Mouse (Mus musculus) liver, embryonic 12.5 days (tissue): ENCODE measurements around the gene Ino80e. TPM values are rescaled to one million over a fixed set of nuclear protein-coding genes. Genes with fewer than 3 reads are reported as not detected.

Experiments
- ATAC-seq: fragments of 200-750 bp; cut with Nextera tagmentation; 2 replicates; pipeline ENCODE4 v1.8.0; 2017; ENCODE audit warnings: moderate number of reproducible peaks, mild to moderate bottlenecking, moderate library complexity
- H3K27ac ChIP-seq: fragments of 300-500 bp; sonication (generic); 2 replicates; pipeline ENCODE4 v1.5.1; 2016; ENCODE audit warnings: mild to moderate bottlenecking
- H3K27me3 ChIP-seq: fragments of 300-500 bp; sonication (generic); replicated peaks from 2 replicates; pipeline ENCODE4 v1.6.1; 2016; ENCODE audit warnings: mild to moderate bottlenecking, moderate library complexity
- H3K36me3 ChIP-seq: fragments of 300-500 bp; sonication (generic); 2 replicates; pipeline ENCODE4 v1.6.1; 2016; ENCODE audit warnings: mild to moderate bottlenecking, moderate library complexity
- H3K4me1 ChIP-seq: fragments of 300-500 bp; sonication (generic); 2 replicates; pipeline ENCODE4 v1.6.1; 2016
- H3K4me2 ChIP-seq: fragments of 300-500 bp; sonication (generic); 2 replicates; pipeline ENCODE4 v1.6.1; 2016; ENCODE audit warnings: mild to moderate bottlenecking, moderate library complexity
- H3K4me3 ChIP-seq: fragments of 300-500 bp; sonication (generic); 2 replicates; pipeline ENCODE4 v1.5.1; 2016; ENCODE audit warnings: mild to moderate bottlenecking, moderate library complexity
- H3K9ac ChIP-seq: fragments of 300-500 bp; sonication (generic); 2 replicates; pipeline ENCODE4 v1.6.1; 2016; ENCODE audit warnings: mild to moderate bottlenecking, moderate library complexity
- H3K9me3 ChIP-seq: fragments of 300-500 bp; sonication (generic); replicated peaks from 2 replicates; pipeline ENCODE4 v1.6.1; 2016; ENCODE audit warnings: mild to moderate bottlenecking, moderate library complexity
- WGBS: fragments of 180-500 bp; shearing (Covaris S2); methylation state at CpG from one replicate; pipeline ENCODE4 v1.1.7; 2016; ENCODE audit not compliant: insufficient replicate concordance; 5-methylcytosine and 5-hydroxymethylcytosine counted together
- polyA plus RNA-seq: library from polyadenylated mRNA; unstranded; fragments of >200 nt; fragmentation: Nextera tagmentation; extraction: Ambion mirVana; gene quantifications from 2 replicates; pipeline ENCODE4 v1.2.1, GENCODE M21; 2016

Ino80e gene
- polyA plus RNA-seq, 1 experiment from 2014 or later, result 70.5 TPM

- H3K27ac ChIP-seq, result no peak overlapping the region
- WGBS, result 18% methylated on average over 10 of the region's 10 CpGs
- no peaks in the 10 kb centered on the region for H3K36me3 ChIP-seq
- H3K9me3 ChIP-seq, result no peaks in the 10 kb centered on the region
- peaks cover 68% of the 10 kb centered on the region for H3K27me3 ChIP-seq
- ATAC-seq, result no peak
- peaks cover 7% of the 10 kb centered on the region; the same call in 1 of the 2 replicates for H3K4me1 ChIP-seq
- no peak overlapping the region for H3K9ac ChIP-seq
- H3K4me3 ChIP-seq, result no peak overlapping the region
- no peak overlapping the region for H3K4me2 ChIP-seq
These were observed 38.2 kb downstream of the Ino80e start for GRCm38 (mm10) chr7:126823940-126824339.

DNA sequence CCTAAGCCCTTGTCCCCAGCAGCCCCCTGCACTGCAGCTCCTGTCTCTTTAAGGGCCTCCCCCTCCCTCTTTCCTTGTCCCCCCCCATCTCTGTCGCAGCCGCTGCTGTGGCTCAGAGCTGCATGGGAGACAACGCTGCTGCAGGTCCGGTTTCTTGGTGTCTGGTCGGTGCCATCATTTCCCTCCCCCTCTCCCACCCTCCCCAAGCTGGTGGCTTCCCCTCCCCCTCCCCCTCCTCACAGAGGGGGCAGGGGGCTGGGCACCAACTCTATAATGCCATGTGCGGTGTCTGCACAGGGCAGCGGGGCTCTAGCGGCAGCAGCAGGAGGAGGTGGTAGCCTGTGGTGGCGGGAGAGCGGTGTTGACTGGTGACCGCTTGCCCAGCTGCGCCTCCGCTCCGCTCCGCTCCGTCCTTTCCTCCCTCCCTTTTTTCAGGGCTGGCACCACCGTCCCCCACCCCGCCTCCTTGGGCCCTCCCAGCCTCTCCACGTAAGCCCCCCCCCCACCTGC lies 38.9 kb downstream of the Ino80e start:
- Histone ChIP-seq H3K4me2 (peak overlapping the region; percentile 43), H3K9ac (no peak overlapping the region), H3K27me3 (peaks cover 61% of the 10 kb centered on the region), H3K4me1 (peaks cover 7% of the 10 kb centered on the region; the same call in 1 of the 2 replicates), H3K27ac (no peak overlapping the region), H3K36me3 (no peaks in the 10 kb centered on the region), H3K4me3 (no peak overlapping the region), H3K9me3 (no peaks in the 10 kb centered on the region)
- 2% methylated on average over 18 of the region's 19 CpGs for WGBS
- 0 out of 2 replicates have a peak, but pooled peaks have one; percentile 14 for ATAC-seq

GRCm38 (mm10) chr7:126822741-126823140 lies 39.4 kb downstream of the Ino80e start:
- Histone ChIP-seq H3K27me3 (peaks cover 61% of the 10 kb centered on the region), H3K27ac (no peak overlapping the region), H3K4me3 (no peak overlapping the region), H3K4me2 (no peak overlapping the region), H3K4me1 (peaks cover 7% of the 10 kb centered on the region; the same call in 1 of the 2 replicates), H3K36me3 (no peaks in the 10 kb centered on the region), H3K9me3 (no peaks in the 10 kb centered on the region), H3K9ac (no peak overlapping the region)
- 23% methylated on average over 9 of the region's 9 CpGs for WGBS
- ATAC-seq, result no peak

DNA sequence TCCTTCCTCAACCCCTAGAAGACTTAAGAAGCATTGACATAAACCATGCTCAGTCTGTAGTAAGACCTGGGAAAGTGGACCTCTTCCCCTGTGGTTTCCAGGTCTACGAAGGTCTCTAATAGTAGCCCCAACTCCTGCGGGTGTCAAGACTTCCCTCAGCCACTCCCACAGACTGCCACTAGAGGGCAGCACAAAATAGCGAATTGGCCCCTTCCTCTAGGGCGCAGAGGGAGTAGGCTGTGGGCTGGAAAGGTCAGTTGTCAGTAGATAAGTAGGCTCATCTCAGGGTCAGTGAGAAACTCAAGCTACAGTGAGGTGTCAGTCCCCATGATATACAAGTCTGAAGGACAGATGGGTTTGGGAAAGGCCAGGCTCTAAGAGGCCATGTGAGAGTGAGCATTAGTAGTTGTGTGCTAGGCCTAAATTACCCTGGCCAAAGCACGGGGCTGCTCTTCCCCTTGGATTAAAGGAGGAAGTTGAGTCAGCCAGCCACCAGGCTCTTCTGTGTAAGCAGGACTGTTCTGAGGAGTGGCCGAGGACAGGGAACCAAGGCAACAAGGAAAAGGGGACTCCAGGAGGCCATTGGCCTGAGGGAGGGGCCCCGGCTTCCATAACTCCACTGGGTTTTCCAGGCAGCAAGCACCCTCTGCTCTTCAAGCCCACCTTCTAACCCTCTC lies 40.2 kb downstream of the Ino80e start:
- 19% methylated on average over 7 of the region's 7 CpGs for WGBS

GRCm38 (mm10) chr7:126818818-126819217 lies 43.4 kb downstream of the Ino80e start:
- H3K9me3 ChIP-seq, result no peaks in the 10 kb centered on the region
- no peak overlapping the region for H3K4me2 ChIP-seq
- peaks cover 33% of the 10 kb centered on the region for H3K27me3 ChIP-seq
- H3K4me3 ChIP-seq, result no peak overlapping the region
- no peak overlapping the region for H3K27ac ChIP-seq
- H3K9ac ChIP-seq, result no peak overlapping the region
- peaks cover 7% of the 10 kb centered on the region; the same call in 1 of the 2 replicates for H3K4me1 ChIP-seq
- H3K36me3 ChIP-seq, result no peaks in the 10 kb centered on the region
- 6% methylated on average over 1 of the region's 1 CpGs for WGBS
- no peak for ATAC-seq

More for the DNA sequence above, 40.2 kb downstream of the Ino80e start:
- H3K36me3 ChIP-seq, result no peaks in the 10 kb centered on the region
- H3K4me3 ChIP-seq, result no peak overlapping the region
- H3K27ac ChIP-seq, result no peak overlapping the region
- peaks cover 58% of the 10 kb centered on the region for H3K27me3 ChIP-seq
- no peak overlapping the region for H3K4me2 ChIP-seq
- H3K4me1 ChIP-seq, result peaks cover 7% of the 10 kb centered on the region; the same call in 1 of the 2 replicates
- peak; percentile 35; the same call in 1 of the 2 replicates for ATAC-seq
- no peak overlapping the region for H3K9ac ChIP-seq
- H3K9me3 ChIP-seq, result no peaks in the 10 kb centered on the region

GRCm38 (mm10) chr7:126817595-126817994 lies 44.6 kb downstream of the Ino80e start:
- WGBS, result 69% methylated on average over 7 of the region's 7 CpGs
- no peak overlapping the region for H3K27ac ChIP-seq
- no peaks in the 10 kb centered on the region for H3K4me1 ChIP-seq
- H3K9me3 ChIP-seq, result no peaks in the 10 kb centered on the region
- no peak for ATAC-seq
- H3K36me3 ChIP-seq, result no peaks in the 10 kb centered on the region
- peaks cover 27% of the 10 kb centered on the region for H3K27me3 ChIP-seq
- no peak overlapping the region for H3K4me3 ChIP-seq
- no peak overlapping the region for H3K4me2 ChIP-seq
- H3K9ac ChIP-seq, result no peak overlapping the region

DNA sequence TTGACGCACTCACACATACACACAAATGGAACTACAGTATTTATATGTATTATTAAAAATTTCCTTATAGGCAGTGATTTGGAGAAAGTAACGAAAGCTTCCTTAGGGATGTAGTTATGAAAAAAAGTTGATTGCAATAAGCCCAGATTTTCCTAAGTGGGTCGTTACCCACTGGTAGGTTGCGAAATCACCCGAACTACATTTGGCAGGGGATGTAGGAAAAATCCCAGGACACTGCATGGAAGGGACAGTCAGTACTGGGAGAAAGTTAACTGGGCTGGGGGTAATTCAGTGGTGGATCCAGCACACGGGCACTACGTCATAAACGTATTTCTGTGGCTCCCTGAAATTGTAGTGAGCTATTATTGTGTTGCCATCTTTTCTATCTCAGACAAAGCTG lies 45.7 kb downstream of the Ino80e start:
- Histone ChIP-seq H3K4me2 (no peak overlapping the region), H3K4me3 (no peak overlapping the region), H3K4me1 (no peaks in the 10 kb centered on the region), H3K27ac (no peak overlapping the region), H3K9ac (no peak overlapping the region), H3K36me3 (no peaks in the 10 kb centered on the region), H3K9me3 (no peaks in the 10 kb centered on the region), H3K27me3 (peaks cover 19% of the 10 kb centered on the region; the same call in 1 of the 2 replicates)
- 73% methylated on average over 8 of the region's 8 CpGs for WGBS
- no peak for ATAC-seq

- 56% methylated on average over 8 of the region's 8 CpGs for WGBS
- no peak overlapping the region for H3K4me3 ChIP-seq
- H3K27me3 ChIP-seq, result peaks cover 17% of the 10 kb centered on the region; the same call in 1 of the 2 replicates
- H3K9ac ChIP-seq, result no peak overlapping the region
- no peaks in the 10 kb centered on the region for H3K9me3 ChIP-seq
- H3K27ac ChIP-seq, result no peak overlapping the region
- ATAC-seq, result no peak
- H3K36me3 ChIP-seq, result no peaks in the 10 kb centered on the region
- H3K4me2 ChIP-seq, result no peak overlapping the region
- no peaks in the 10 kb centered on the region for H3K4me1 ChIP-seq
These were observed 46.4 kb downstream of the Ino80e start for GRCm38 (mm10) chr7:126815726-126816222.

DNA sequence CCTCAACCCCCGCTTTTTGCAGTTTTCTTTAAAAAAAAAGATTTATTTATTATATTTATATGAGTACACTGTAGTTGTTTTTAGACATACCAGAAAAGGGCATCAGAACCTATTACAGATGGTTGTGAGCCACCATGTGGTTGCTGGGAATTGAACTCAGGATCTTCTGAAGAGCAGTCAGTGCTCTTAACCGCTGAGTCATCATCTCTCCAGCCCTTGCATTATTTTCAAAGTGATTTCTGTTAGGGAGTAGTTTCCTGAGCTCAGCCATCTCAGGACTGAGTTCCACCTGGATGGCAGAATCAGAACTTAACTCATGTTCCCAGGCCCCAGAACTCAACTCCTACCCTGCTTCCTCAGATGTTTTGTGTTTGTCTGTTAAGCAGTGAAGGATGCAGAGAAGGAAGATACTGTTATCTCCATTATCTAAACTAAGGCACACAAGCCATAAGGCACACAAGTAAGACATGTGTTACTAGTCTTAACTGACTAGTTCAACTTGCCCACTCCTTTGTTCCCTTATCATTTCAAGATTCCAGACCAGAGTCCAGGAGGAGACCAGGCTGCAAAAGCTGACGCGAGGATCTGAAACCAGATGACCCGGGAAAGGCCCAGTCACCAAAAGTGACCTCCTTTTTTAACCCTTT lies 52.3 kb downstream of the Ino80e start:
- H3K36me3 ChIP-seq, result no peaks in the 10 kb centered on the region; the same call in 1 of the 2 replicates
- peak overlapping the region; percentile 78; the same call in 1 of the 2 replicates for H3K9ac ChIP-seq
- peak overlapping the region; percentile 92 for H3K4me2 ChIP-seq
- H3K27ac ChIP-seq, result peak overlapping the region; percentile 78; the same call in 1 of the 2 replicates
- ATAC-seq, result no peak
- peak overlapping the region; percentile 65; the same call in 1 of the 2 replicates for H3K4me3 ChIP-seq
- peaks cover 35% of the 10 kb centered on the region for H3K4me1 ChIP-seq
- no peaks in the 10 kb centered on the region for H3K9me3 ChIP-seq
- peaks cover 11% of the 10 kb centered on the region; the same call in 1 of the 2 replicates for H3K27me3 ChIP-seq
- 41% methylated on average over 5 of the region's 5 CpGs for WGBS

- peak overlapping the region; percentile 65 for H3K4me3 ChIP-seq
- H3K27me3 ChIP-seq, result peaks cover 7% of the 10 kb centered on the region; the same call in 1 of the 2 replicates
- H3K9me3 ChIP-seq, result no peaks in the 10 kb centered on the region
- peak overlapping the region; percentile 78 for H3K27ac ChIP-seq
- ATAC-seq, result peak; percentile 88
- peak overlapping the region; percentile 78 for H3K9ac ChIP-seq
- 3% methylated on average over 43 of the region's 43 CpGs for WGBS
- H3K36me3 ChIP-seq, result no peaks in the 10 kb centered on the region; the same call in 1 of the 2 replicates
- peak overlapping the region; percentile 92 for H3K4me2 ChIP-seq
- H3K4me1 ChIP-seq, result peaks cover 41% of the 10 kb centered on the region
These were observed 53.3 kb downstream of the Ino80e start for GRCm38 (mm10) chr7:126808703-126809455.

DNA sequence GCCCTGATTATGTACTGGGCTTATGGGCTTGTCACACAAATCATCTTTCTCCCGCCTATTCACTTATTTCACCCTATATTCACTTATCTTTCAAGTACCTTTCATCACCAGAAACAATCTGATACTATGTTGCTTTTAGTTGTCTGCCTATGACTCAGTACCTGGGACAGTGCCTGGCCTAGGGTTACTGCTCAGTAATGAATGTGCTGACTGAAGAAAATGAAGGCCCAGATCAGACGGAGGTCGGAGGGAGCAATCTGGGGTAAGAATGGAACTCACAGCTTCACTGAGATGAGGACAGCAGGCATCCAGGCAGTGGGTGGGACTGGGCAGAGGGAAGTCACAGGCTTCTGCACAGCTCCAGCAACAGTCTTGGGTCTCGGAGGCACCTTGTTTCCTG lies 54.8 kb downstream of the Ino80e start:
- Histone ChIP-seq H3K4me1 (peaks cover 56% of the 10 kb centered on the region), H3K4me3 (no peak overlapping the region), H3K27ac (peak overlapping the region; percentile 7; the same call in 1 of the 2 replicates), H3K27me3 (no peaks in the 10 kb centered on the region), H3K9me3 (no peaks in the 10 kb centered on the region), H3K36me3 (no peaks in the 10 kb centered on the region; the same call in 1 of the 2 replicates), H3K4me2 (peak overlapping the region; percentile 92; the same call in 1 of the 2 replicates), H3K9ac (no peak overlapping the region)
- 70% methylated on average over 4 of the region's 4 CpGs for WGBS
- ATAC-seq, result no peak
